Mouse (Mus musculus): ENCODE data around the gene Ids.
"Not testable (repeated sequence)": the region's sequence is repeated elsewhere in the genome, so short reads cannot be mapped to it uniquely, and the experiment has no call there.

Ids gene
- long read RNA-seq, experiment 1, partial matches to known transcripts: 0 of 3 reads
- long read RNA-seq, experiment 1, other reads (novel, unspliced or antisense): 3 of 3 reads
- long read RNA-seq, experiment 2, partial matches to known transcripts: 0 of 4 reads
- long read RNA-seq, experiment 2, other reads (novel, unspliced or antisense): 4 of 4 reads

DNA sequence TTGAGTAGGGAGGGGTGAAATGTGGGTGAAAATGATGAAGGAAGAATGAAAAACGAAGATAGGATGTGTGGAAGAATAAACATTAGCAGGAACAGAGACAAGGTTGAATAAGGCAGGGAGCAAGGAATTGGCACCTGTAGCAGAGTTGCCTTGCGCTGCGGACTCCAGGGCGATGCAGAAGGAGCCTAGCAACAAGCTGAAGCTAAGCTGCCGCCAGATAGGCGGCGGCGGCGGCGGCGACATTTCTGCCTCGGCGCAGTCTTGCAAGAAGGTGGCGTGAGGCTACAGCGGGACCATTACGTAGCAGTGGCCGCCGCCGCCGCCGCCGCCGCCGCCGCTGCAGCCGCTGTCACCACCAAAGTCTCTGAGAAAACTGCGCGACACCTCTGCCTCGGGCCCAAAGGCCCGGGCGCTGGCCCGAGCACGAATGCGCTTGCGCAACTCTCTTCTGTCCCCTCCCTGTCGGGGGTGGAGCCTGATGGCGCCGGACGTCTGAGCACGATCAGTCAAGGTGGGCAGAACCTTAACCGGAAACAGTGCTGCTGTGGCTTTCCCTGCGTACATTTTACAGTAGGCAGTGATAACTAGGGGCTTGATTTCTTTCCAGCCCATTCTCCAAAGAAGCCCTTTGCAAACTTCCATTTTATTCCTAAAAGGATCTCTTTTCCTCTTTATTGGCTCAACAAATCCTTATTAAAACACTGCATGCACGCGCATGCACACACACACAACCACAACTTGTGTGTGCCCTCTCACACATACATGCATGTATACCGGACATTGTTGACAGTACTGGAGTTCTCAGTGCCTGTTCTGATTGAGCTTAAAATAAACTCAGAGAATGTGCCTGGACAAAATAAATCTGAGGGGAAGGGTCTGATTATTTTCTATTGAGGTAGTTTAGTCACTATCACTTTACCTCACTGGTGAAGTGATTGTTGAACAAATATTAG is at the start of gene Ids:
TSS of gene Ids (minus strand) at position 424 of the 953 bp plus-strand sequence.
- intact Hi-C loops (cut with DNase I): no loop called here

DNA sequence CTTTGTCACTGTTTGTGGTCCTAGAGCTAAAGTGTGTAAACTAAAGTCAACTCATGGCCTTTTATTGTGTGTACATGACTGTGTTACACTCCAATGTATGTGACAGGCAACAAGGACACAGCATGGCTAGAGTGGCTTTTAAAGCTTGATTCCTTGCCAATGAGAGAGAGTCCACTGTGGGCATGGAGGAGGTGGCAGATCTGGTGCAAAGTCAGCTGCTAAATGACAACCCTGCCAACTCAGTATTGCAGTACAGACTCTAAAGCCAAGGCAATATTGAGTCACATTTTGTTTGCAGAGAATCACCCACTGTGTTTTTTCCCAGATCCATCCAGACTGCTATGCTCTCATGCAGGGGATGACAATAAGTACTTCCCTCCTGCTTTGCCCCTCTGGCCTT is 27.8 kb upstream of the Ids start:
- intact Hi-C loops (cut with DNase I): not testable (repeated sequence)

DNA sequence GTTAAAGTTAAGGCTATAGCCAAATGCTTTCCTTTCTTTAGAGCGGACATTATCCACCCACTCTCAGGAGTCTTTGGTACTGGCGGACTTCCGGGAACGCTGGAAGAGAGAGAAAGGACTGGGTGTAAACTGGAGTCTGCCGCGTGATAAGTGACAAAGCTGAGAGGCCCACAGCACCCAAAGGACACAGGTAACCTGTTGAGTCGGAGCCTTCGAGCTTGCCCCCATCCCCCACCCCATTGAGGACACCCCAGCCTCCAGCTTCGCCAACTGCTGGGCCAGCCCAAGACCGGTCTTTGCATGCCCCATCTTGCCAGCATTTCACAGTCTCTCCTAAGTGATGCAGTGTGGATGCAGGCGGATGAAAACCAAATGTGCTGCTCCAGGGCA is 21.1 kb upstream of the Ids start:
- intact Hi-C loops (cut with DNase I): no loop called here

DNA sequence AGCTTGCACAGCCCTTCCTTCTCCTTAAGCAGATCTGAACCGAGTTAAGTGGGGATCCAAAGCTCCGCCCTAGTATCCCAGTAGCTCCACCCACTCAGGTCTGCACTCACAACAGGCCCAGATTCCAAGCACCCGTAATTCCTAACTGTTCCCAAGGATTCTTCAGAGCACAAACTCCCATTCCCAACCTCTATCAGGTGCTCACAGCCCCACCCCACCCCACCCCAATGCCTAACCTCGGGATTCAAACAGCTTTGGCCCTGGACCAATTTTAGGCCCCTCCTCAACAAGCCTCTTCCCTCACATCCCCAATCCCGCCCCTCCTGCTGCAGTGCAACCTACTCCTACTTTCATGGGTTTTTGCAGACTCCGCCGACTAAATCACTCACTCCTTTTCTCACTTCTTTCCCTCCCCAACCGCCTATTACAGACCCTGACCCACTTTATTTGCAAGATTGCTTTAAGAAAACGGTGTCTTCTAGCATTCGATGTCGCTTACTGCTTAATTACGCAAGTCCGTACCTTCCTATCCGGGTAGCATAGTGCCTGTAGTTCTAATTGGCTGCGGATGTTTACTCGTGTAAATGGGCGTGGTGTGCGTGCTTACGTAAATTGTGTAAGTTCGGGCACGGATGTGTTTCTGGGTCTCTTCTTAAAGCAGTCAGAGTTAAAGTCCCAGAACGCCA is 20.5 kb upstream of the Ids start, which contains the start of gene 1110012L19Rik:
TSS of gene 1110012L19Rik (plus strand) at position 602 of the 686 bp plus-strand sequence.
- intact Hi-C loops (cut with DNase I): no loop called here

DNA sequence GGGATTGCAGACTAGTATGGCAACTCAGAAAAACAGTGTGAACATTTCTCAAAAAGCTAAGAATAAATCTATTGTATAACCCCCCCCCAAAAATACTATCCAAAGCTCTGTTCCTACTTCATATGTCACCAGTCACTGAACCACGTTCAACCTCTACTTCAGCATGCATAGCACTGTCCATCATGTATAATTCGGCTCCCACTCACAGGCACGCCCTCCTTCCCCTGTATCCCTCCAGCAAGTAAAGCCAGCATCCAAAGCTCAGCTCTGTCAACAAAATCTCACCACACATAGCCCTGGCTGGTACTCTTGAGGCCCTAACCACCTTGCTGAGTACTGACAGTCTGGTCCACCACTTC is 20.0 kb upstream of the Ids start:
- intact Hi-C loops (cut with DNase I): no loop called here

DNA sequence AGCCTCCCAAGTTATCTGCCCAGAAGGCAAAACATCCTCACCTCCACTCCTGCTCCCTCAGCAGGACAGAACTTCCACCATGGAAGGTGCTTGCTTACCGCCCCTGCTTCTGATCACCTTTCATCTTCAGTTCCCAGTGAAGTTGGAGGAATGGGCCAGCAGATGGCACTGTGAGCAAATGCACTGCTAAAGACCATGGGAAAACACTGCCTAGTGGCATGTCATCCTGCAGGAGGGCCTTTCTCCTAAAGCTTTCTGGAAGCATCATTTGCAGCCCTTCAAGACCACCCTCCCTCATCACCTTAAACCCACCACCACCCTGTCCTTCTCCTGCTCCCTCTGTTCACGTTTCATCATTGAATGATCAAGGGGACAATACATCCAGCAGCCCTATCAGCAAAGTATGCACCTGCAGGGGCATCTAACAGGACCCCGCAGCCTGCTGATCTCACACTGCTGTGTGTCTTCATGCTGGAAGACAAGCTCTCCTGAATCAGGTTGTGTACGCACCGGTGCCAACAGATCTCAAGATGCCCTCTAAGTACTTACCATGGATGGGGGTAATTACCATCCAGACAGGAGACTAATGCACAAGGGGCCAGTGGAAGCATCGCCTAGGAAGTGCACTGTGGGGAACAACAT is 9.7 kb upstream of the Ids start:
- intact Hi-C loops (cut with DNase I): loop anchor here (5.0 kb wide), 1 partner anchor 193 kb away; no protein-coding TSS in a partner anchor

DNA sequence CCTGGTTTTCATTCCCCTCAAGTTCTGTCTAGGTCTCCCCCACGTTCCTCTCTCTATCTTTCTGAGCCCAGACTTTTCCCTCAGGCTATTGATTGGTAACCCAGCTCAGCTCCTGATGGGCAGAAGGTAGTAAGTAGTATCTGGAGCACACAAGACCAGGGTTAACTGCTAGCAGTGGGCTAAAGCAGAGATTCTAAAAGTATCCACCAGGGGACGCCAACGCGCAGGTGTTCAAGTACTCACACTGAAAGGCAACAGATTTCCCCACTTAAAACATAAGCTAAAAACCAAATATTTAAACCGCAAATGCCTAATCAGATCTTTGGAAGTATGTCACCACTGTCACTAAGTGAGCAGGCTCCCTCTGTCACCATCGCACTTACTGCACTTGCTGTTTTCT is 4.9 kb upstream of the Ids start:
- intact Hi-C loops (cut with DNase I): not testable (repeated sequence)

DNA sequence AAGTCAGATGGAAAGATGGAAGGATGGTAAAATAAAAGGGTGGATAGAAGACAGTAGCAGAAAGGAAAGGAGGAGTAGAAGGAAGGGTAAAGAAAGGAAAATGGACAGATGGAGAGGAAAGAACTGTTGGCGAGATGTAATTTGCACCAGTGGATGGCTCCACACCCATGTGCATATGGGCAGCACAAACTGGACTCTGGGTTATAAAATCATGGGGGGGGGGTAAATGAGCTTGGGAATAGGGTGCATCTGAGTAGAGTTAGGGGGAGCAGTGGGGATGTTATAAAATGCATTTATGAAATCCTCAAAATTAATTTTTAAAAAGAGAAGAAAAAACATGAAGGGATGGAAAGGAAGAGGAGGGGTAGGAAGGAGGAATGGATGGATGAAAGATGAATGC is 682 bp downstream of the Ids start:
- intact Hi-C loops (cut with DNase I): no loop called here

DNA sequence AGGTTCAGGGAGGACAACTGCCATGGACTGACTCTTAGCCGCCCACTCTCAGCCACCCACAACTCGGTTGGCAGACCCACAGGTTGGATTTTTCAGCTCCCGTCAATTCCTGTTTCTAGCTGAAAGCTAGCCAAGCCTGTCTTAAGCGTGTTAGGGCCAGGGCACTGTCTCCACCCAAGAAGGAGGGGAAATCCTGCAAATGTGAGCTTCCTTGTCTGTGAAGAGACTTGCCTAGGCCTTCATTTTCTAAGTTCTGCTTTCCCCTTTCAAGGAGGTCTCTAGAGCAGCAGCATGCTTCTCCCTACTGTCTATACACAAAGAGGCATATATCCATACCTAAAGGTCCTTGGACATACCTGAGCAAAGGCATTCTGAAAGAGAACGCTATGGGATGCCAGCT is 1.4 kb downstream of the Ids start:
- intact Hi-C loops (cut with DNase I): no loop called here

DNA sequence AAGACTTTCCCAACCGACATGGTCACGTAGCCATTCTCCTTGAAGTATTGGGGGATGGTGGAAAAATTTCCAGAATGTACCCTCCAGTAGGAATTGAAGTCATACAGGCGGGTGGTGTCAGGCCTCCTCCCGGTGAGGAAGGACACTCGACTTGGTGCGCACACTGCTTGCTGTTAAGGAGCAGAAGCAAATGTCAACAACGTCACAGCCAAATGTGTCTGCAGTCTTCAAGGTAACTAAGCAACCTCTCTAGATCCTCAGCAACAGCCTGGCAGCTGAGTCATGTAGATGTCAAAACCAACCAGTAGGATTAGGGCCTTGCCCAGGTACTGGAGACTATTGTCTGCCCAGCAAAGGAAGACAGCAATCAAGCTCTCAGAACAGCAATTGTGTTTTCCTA is 1.9 kb downstream of the Ids start:
- intact Hi-C loops (cut with DNase I): no loop called here

DNA sequence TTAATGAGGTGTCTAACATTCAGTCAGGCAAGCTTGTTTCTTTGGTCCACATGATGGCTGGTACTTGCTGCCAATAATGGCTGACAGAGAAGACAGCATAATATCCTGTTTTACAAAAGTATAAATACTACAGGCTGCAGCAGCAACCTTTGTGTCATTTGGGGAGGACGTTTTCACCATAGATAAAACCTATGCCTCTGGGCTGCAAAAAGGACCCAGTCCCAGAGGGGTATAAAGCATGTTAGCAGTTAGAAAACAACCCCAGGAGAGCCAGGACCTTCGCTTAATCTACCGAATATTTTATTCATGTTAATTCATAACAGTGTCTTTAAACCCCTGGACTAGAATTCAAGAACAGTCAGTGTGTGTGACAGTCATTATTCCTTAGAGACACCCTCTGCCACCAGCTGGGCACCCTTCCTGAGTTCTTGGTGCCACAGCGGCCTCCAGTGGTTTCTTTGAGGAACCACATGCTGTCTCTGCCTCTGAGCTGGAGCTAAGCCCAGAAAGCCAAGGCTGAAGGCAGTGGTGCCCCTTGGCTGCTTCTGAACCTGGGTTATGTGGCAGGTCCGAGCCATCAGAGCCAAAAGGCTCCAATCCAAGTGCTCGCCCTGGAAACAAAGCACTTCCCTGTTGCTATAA is 34.6 kb downstream of the Ids start:
- intact Hi-C loops (cut with DNase I): no loop called here

DNA sequence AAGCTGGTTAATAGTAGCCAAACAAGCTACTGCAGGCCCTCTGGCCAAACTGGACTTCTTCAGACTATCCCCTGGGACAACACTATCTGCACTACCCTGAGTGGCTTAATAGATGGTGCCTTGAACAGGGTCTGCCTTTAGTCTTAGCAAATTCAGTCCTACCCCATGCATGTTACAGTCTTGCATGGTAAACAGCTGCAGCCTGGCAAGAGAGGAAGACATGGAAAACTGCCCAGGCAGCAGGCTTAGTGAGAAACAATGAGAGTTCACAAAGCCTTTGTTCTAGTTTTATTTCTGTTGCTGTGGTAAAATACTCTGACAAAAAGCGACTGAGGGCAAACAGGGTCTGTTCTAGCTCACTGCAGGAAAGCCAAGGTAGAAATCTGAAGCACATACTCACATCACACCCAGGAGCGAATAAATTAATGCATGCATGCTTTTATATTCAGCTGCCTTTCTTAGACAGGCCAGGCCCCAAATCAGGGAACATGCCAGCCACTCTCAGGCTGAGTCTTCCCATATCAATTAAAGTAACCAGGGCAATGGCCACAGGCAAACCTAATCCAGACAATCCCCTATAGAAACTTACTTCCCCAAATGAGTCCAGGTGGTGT is 36.2 kb downstream of the Ids start:
- intact Hi-C loops (cut with DNase I): loop anchor here (10.0 kb wide), 1 partner anchor 1374 kb away; no protein-coding TSS in a partner anchor

DNA sequence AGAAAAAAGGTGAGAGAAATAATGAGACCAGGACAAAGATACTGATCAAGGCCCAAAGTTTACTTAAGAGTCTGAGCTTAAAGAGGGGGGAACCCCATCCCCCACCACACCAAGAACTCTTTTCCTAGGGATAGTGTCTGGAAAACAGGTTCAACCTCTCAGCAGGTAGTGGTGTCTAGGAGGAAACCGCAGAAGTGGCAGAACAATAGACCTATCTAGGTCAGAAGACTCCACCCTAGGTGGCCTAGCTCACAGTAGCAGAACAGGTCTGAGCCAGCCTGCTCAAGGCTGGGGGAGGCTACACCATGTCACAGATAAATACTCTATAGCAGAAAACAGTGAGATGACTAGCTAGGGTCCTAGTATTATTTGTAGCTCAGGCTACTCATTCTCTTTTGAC is 37.2 kb downstream of the Ids start:
- intact Hi-C loops (cut with DNase I): loop anchor here (10.0 kb wide), 1 partner anchor 1373 kb away; no protein-coding TSS in a partner anchor

DNA sequence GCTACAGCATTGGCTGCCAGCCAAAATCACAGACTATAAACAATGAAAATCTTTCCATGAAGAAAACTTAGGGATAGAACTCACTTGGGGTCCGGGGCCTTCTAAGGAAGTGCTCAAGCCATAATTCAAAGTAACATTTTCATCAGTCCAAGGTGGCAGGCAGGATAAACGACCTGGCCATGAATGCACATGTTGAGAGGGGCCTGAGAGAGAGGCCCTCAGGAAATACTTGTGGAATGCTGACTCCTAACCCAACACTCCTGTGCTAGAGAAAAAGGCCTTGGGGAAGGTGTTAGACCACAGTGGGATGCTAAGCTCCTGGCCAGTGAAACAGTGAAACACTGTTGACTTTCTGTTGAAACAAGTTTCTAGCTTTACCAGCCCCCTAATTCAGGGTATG is 45.6 kb downstream of the Ids start:
- intact Hi-C loops (cut with DNase I): no loop called here

DNA sequence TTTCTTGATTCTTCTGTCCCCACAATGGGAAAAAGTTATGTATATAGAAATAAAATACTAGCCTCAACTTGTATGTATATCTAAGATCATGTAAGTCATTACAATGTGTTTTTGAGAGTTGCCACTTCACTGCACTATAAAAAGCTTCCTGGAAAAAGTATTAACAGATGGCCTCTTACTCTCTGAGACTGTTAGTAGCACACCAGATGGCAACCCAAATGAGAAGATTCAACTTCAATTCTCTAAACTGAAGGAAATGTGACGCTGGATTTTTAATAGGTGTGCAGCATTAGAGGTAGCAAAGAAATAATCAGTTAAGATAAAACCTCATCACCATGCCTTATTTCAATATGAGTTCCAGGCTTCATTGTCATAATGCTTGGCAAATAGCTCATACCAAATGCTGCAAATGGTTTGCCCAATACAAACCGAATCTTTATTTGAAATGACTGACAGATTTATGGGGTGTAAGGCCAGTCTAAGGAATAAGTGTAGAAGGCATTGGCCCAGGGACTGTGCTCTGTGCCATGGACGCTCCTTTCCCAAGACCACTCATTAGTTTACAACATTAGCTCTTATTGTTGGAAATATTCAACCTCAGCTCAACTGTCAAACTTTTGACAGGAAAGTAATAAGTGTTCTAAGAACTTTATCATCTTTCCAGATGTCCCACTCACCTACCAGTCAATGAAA is 49.8 kb downstream of the Ids start:
- intact Hi-C loops (cut with DNase I): no loop called here

Data from adrenal gland (tissue).